Mouse (Mus musculus): Measurements from ENCODE around the gene Zc4h2. TPM values are rescaled to one million over a fixed set of nuclear protein-coding genes. Genes with fewer than 3 reads are reported as not detected.

Gene Zc4h2
- 12.6 and 17.6 TPM in 2 replicates for polyA plus RNA-seq (2011; ENCODE audit: insufficient read length, low read depth, missing spikeins)

- Histone ChIP-seq H3K4me1 (ENCODE audit: control insufficient read depth, insufficient read depth, low read length) (no peaks in the 10 kb centered on the region), H3K4me3 (ENCODE audit: insufficient read depth, low read length) (peak within 1 kb of the TSS; percentile 73), H3K27ac (ENCODE audit: insufficient read depth, low read length) (no peak within 1 kb of the TSS)
- TF ChIP-seq POLR2A (IDR thresholded peaks at IDR 0.05; ENCODE audit: low read depth, low read length) (no peak), CTCF (IDR thresholded peaks at IDR 0.05; ENCODE audit: borderline replicate concordance, insufficient read depth, low read length) (no peak)
Measured at GRCm38 (mm10) chrX:95657804-95658599, at the start of gene Zc4h2. Gene Zc4h2 (minus strand): TSS chrX:95658509.

DNA sequence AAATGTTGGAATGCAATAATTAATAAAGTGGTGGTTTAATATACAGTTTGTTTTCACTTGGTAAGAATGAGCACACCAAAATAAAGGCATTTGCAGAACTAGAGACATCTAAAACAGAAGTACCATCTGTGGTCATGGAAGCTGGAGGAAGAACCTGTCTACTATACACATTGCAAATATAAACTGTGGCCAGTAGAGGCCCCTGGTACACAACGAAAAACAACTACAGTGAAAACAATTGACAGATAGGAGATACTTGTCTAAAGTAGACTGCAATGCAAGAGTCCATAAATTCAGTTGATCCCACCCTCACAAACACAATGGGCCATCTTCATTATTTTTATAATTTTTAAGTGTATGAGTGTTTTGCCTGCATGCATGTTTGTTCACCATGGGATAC, 28.8 kb upstream of the Zc4h2 start:
- H3K4me3 ChIP-seq (ENCODE audit: insufficient read depth, low read length): no peak overlapping the region
- H3K27ac ChIP-seq (ENCODE audit: insufficient read depth, low read length): no peak overlapping the region
- no peaks in the 10 kb centered on the region for H3K4me1 ChIP-seq (ENCODE audit: control insufficient read depth, insufficient read depth, low read length)
- TF ChIP-seq CTCF (IDR thresholded peaks at IDR 0.05; ENCODE audit: borderline replicate concordance, insufficient read depth, low read length) (no peak), POLR2A (IDR thresholded peaks at IDR 0.05; ENCODE audit: low read depth, low read length) (no peak)

DNA sequence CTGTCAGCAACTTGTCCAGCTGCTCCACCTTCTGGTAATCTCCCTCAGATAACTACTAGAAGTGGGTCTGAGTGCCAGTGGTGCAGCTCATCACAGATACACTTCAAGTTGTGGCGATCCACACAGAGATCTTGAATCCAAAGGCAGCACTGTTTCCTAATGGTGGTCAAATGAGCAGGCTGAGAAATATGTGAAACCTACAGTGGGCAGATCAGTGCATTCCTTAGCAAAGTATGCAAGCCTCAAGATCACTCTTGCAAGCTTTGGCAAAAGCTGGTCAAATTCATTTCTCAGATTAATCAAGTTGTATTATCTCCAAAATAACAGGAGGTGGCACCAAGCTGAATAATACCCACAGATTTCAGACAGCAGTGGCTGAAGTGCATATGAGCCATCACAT, 23.9 kb upstream of the Zc4h2 start:
- Histone ChIP-seq H3K4me1 (ENCODE audit: control insufficient read depth, insufficient read depth, low read length) (no peaks in the 10 kb centered on the region), H3K4me3 (ENCODE audit: insufficient read depth, low read length) (no peak overlapping the region), H3K27ac (ENCODE audit: insufficient read depth, low read length) (no peak overlapping the region)
- TF ChIP-seq CTCF (IDR thresholded peaks at IDR 0.05; ENCODE audit: borderline replicate concordance, insufficient read depth, low read length) (no peak), POLR2A (IDR thresholded peaks at IDR 0.05; ENCODE audit: low read depth, low read length) (no peak)

DNA sequence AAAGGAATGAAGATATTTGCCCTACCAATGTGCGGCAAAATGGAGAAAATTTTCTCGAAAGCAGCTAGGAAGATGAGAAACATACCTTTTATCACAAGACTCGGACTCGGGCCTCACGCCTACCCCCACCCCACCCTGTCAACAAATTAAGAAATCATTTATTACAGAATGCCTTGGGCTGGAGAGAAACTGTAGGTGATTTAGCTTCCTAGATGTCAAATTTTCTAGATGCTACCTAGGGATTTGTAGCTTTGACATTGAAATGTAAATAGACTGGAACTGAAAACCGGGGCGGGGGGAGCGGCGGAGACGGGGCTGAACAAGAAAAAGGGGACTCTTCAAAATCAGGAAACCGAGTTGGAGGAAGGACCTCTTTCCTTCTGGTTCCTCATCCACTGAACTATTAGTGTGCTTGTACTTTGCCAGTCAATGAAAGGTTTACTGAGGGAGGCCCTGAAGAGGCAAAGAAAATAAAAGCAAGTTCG, 333 bp upstream of the Zc4h2 start:
- TF ChIP-seq CTCF (IDR thresholded peaks at IDR 0.05; ENCODE audit: borderline replicate concordance, insufficient read depth, low read length): no peak
- TF ChIP-seq POLR2A (IDR thresholded peaks at IDR 0.05; ENCODE audit: low read depth, low read length): no peak
- H3K27ac ChIP-seq (ENCODE audit: insufficient read depth, low read length): no peak overlapping the region
- H3K4me3 ChIP-seq (ENCODE audit: insufficient read depth, low read length): peak overlapping the region; percentile 68
- no peaks in the 10 kb centered on the region for H3K4me1 ChIP-seq (ENCODE audit: control insufficient read depth, insufficient read depth, low read length)

GRCm38 (mm10) chrX:95600609-95601008, 57.7 kb downstream of the Zc4h2 start:
- no peaks in the 10 kb centered on the region for H3K4me1 ChIP-seq (ENCODE audit: control insufficient read depth, insufficient read depth, low read length)
- H3K27ac ChIP-seq (ENCODE audit: insufficient read depth, low read length): no peak overlapping the region
- TF ChIP-seq POLR2A (IDR thresholded peaks at IDR 0.05; ENCODE audit: low read depth, low read length) (no peak), CTCF (IDR thresholded peaks at IDR 0.05; ENCODE audit: borderline replicate concordance, insufficient read depth, low read length) (no peak)
- H3K4me3 ChIP-seq (ENCODE audit: insufficient read depth, low read length): no peak overlapping the region

Other genes starting within 250 kb of the Zc4h2 start
- 7.8 and 12.7 TPM in 2 replicates for gene Amer1, start 213.6 kb downstream of the Zc4h2 start, polyA plus RNA-seq (2011; ENCODE audit: insufficient read length, low read depth, missing spikeins)
- not detected in 2 replicates for gene Asb12, start 100.5 kb downstream of the Zc4h2 start, polyA plus RNA-seq (2011; ENCODE audit: insufficient read length, low read depth, missing spikeins)
- not detected in 2 replicates for gene Pfn5, start 100.4 kb downstream of the Zc4h2 start, polyA plus RNA-seq (2011; ENCODE audit: insufficient read length, low read depth, missing spikeins)
- 5.8 and 6.1 TPM in 2 replicates for gene Zc3h12b, start 53.2 kb upstream of the Zc4h2 start, polyA plus RNA-seq (2011; ENCODE audit: insufficient read length, low read depth, missing spikeins)